Mouse (Mus musculus): ENCODE results near the gene Wdr77.

DNA sequence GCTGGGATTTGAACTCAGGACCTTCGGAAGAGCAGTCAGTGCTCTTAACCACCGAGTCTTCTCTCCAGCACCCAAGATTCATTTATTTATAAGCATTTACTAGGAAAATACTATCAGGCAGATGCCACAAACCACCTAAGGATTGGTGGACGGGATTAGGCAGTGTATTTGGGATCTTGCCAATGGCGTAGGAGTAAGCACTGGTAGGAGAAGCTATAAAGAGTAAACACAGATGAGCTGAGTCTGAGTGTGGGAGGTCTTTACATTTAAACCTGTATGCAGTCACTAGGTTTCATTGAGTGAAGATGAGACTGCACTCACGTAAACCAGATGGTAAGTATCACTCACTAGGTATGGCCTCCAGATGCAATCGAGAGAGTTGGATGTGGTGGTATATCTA lies 25.2 kb upstream of the Wdr77 start:
- no peak for TF ChIP-seq POLR2A (IDR thresholded peaks at IDR 0.05; ENCODE audit: extremely low read depth, insufficient read depth, low read length)
- TF ChIP-seq CTCF (IDR thresholded peaks at IDR 0.05; ENCODE audit: low read depth, low read length): no peak
